Mouse (Mus musculus) adrenal gland, postnatal 4 days (tissue): ENCODE results near the gene Phf13. TPM values are rescaled to one million over a fixed set of nuclear protein-coding genes. Genes with fewer than 3 reads are reported as not detected.
"Not testable (repeated sequence)": the region's sequence is repeated elsewhere in the genome, so short reads cannot be mapped to it uniquely, and the experiment has no call there.

ENCODE experiments used
- DNase-seq, 2 experiments: peaks; one replicate each; pipeline ENCODE4 v3.0.0; 2021 to 2022; ENCODE audit warnings: low spot score in 2 of 2, mixed read lengths in 2 of 2
- long read RNA-seq, 2 experiments: library from polyadenylated mRNA; stranded (forward); transcript quantifications; one replicate each; pipeline ENCODE4 v2.0.0; 2021
- total RNA-seq, 2 experiments: library from RNA; stranded (reverse); gene quantifications; 2 replicates each; pipeline ENCODE4 v1.2.3; 2021

Phf13 gene
- 10 to 100 TPM; 24.8 to 28.0 TPM for total RNA-seq
- long read RNA-seq, experiment 1, transcript Phf13-201 (4 exons, 3,205 nt): major isoform, 7 of 15 reads
- long read RNA-seq, experiment 1, partial matches to known transcripts: 2 of 15 reads
- long read RNA-seq, experiment 1, other reads (novel, unspliced or antisense): 6 of 15 reads
- long read RNA-seq, experiment 2, transcript Phf13-201 (4 exons, 3,205 nt): major isoform, 20 of 34 reads
- long read RNA-seq, experiment 2, partial matches to known transcripts: 4 of 34 reads
- long read RNA-seq, experiment 2, other reads (novel, unspliced or antisense): 10 of 34 reads

GRCm38 (mm10) chr4:151996173-151996950 is at the start of gene Phf13:
Gene Phf13, minus strand, starts transcription at chr4:151996258.
- peak; percentile 91 to 97 for DNase-seq

- DNase-seq: no peak
Measured at GRCm38 (mm10) chr4:152044609-152045008, 48.6 kb upstream of the Phf13 start.

- no peak for DNase-seq
Measured at GRCm38 (mm10) chr4:152043171-152043570, 47.1 kb upstream of the Phf13 start.

GRCm38 (mm10) chr4:152041924-152042641 is 46.0 kb upstream of the Phf13 start:
- DNase-seq: no peak

- DNase-seq: no peak
Measured at GRCm38 (mm10) chr4:152039831-152040310, 43.8 kb upstream of the Phf13 start.

- DNase-seq: peak; percentile 85 to 89
Measured at GRCm38 (mm10) chr4:152038985-152039830, 43.1 kb upstream of the Phf13 start, which contains the start of gene Nol9. Gene Nol9, plus strand, starts transcription at chr4:152039321.

GRCm38 (mm10) chr4:152038225-152038984 is 42.3 kb upstream of the Phf13 start, which contains the start of gene Tas1r1:
Gene Tas1r1, minus strand, starts transcription at chr4:152038568.
- no peak for DNase-seq

GRCm38 (mm10) chr4:152036464-152036863 is 40.4 kb upstream of the Phf13 start:
- DNase-seq: not testable (repeated sequence)

GRCm38 (mm10) chr4:152032922-152033321 is 36.9 kb upstream of the Phf13 start:
- DNase-seq: no peak

- DNase-seq: no peak
Measured at GRCm38 (mm10) chr4:152029997-152030396, 33.9 kb upstream of the Phf13 start.

- no peak for DNase-seq
Measured at GRCm38 (mm10) chr4:152029087-152029486, 33.0 kb upstream of the Phf13 start.

GRCm38 (mm10) chr4:152028456-152028855 is 32.4 kb upstream of the Phf13 start:
- DNase-seq: no peak

- peak; percentile 85 to 96 for DNase-seq
Measured at GRCm38 (mm10) chr4:152027524-152027923, 31.5 kb upstream of the Phf13 start, which contains the start of gene Zbtb48. Gene Zbtb48, minus strand, starts transcription at chr4:152027671.

- no peak for DNase-seq
Measured at GRCm38 (mm10) chr4:152026751-152027508, 30.9 kb upstream of the Phf13 start.

- DNase-seq: no peak
Measured at GRCm38 (mm10) chr4:152024525-152024924, 28.5 kb upstream of the Phf13 start.

- no peak for DNase-seq
Measured at GRCm38 (mm10) chr4:152022506-152022905, 26.4 kb upstream of the Phf13 start.

GRCm38 (mm10) chr4:152021568-152022097 is 25.6 kb upstream of the Phf13 start:
- no peak for DNase-seq

GRCm38 (mm10) chr4:152020024-152020423 is 24.0 kb upstream of the Phf13 start:
- no peak for DNase-seq

- DNase-seq: no peak
Measured at GRCm38 (mm10) chr4:152019073-152019472, 23.0 kb upstream of the Phf13 start.
